In genomic region chr15:98762670-98763529, GRCm38 (mm10) we compare ENCODE assay signal across 1 mouse cellular context.
TF ChIP-seq lines count a peak whose summit lies in the region.

Gene Arf3, minus strand, starts transcription at chr15:98763214.

TF ChIP-seq in CH12.LX, 34 proteins besides CTCF, POLR2A, EP300 and RAD21 (continued from another document):
- TF ChIP-seq NELFE (IDR thresholded peaks at IDR 0.05; ENCODE audit: low read depth, low read length) (peak; percentile 95), MAX (IDR thresholded peaks at IDR 0.05; ENCODE audit: low read length) (no peak; the same call in 1 of the 2 replicates), NRF1 (IDR thresholded peaks at IDR 0.05; ENCODE audit: low read depth, low read length) (no peak), JUND (conservative IDR thresholded peaks at IDR 0.05; ENCODE audit: low read depth, low read length) (no peak), UBTF (IDR thresholded peaks at IDR 0.05; ENCODE audit: low read depth, low read length) (peak; percentile 78; the same call in 1 of the 2 replicates), MXI1 (IDR thresholded peaks at IDR 0.05; ENCODE audit: low read depth, low read length) (peak; percentile 98), ELF1 (IDR thresholded peaks at IDR 0.05; ENCODE audit: low read depth, low read length) (peak; percentile 90), CHD1 (IDR thresholded peaks at IDR 0.05; ENCODE audit: low read depth, low read length) (no peak), MAFK (IDR thresholded peaks at IDR 0.05; ENCODE audit: insufficient replicate concordance, low read length) (no peak), E2F4 (IDR thresholded peaks at IDR 0.05; ENCODE audit: insufficient replicate concordance, low read depth, low read length) (no peak), HCFC1 (IDR thresholded peaks at IDR 0.05; ENCODE audit: low read depth, low read length) (peak; percentile 81), USF2 (conservative IDR thresholded peaks at IDR 0.05; ENCODE audit: low read depth, low read length) (no peak), ZMIZ1 (IDR thresholded peaks at IDR 0.05; ENCODE audit: low read depth, low read length) (peak; percentile 94), JUN (IDR thresholded peaks at IDR 0.05; ENCODE audit: insufficient read depth, low read depth, low read length) (no peak), POLR2AphosphoS2 (IDR thresholded peaks at IDR 0.05; ENCODE audit: low read depth, low read length) (peak; percentile 33; the same call in 1 of the 2 replicates), KAT2A (IDR thresholded peaks at IDR 0.05; ENCODE audit: insufficient replicate concordance, low read length) (no peak), GABPA (IDR thresholded peaks at IDR 0.05; ENCODE audit: insufficient replicate concordance, low read depth, low read length) (no peak), BHLHE40 (IDR thresholded peaks at IDR 0.05; ENCODE audit: low read depth, low read length) (no peak), MEF2A (IDR thresholded peaks at IDR 0.05; ENCODE audit: borderline replicate concordance, low read depth, low read length) (peak; percentile 52; the same call in 1 of the 2 replicates), IRF4 (IDR thresholded peaks at IDR 0.05; ENCODE audit: low read depth, low read length) (no peak)
